Mouse (Mus musculus): ENCODE measurements at regions not wholly inside any gene's neighbourhood (a gene's known extent, or its start where the extent isn't known, plus 50 kb on each side); places are given as distances from the start of the nearest gene placed in this dataset.

- Histone ChIP-seq H3K27ac (peak overlapping the region; percentile 87), H3K27me3 (ENCODE audit: poor library complexity, severe bottlenecking) (peaks cover 11% of the 10 kb centered on the region), H3K4me3 (0 out of 2 replicates have a peak overlapping the region, but pooled peaks have one; percentile 24), H3K4me1 (peaks cover 62% of the 10 kb centered on the region), H3K9me3 (no peaks in the 10 kb centered on the region), H3K36me3 (replicated peaks) (no peaks in the 10 kb centered on the region)
- whole genome bisulfite sequencing = 56% methylated on average over 3 of the region's 3 CpGs
- no peak for DNase-seq (ENCODE audit: extremely low spot score, low spot score)
These were observed 71.7 kb upstream of the Dlg1 start for GRCm38 (mm10) chr16:31591565-31591964.

DNA sequence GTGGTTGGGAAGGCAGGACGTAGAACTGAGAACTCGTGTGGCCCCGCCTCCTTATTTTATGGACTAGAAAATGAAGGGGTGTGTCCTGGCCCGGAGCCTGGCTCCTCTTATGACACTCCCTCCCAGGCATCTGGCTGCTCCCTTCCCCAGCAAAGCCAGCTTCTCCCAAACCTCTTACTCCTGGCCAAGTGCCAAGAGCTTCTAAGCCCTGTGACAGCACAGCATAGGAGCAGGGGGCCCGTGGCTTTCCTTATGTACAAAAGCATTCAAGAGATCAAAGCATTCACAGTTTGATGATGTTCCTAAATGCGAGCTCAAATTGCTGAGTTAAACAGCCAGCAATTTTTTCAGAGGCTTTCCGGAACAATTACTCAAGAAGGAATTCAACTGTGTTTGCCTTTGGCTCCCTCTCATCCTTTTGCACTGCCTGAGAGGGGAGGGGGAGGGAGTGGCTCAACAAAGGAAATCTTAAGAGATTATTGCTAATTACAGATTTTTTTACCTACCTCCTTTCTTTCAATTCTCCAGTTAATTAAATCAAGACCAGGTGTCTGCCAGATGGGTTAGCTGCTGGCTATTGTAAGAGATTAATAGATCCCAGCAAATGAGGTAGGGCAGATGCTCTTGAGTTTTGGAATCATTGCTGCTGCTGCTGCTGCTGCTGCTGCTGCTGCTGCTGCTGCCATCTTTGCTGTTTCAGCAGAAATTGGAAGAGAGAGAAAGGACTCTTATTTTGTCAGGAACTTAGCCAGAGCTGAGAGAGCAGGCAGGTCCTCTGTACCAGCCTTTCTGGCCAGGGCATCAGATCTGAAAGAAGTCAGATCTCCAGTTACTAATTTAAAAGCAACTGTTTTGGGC lies 71.0 kb upstream of the Dlg1 start:
- peak; percentile 79 for DNase-seq (ENCODE audit: extremely low spot score, low spot score)
- Histone ChIP-seq H3K27ac (peak overlapping the region; percentile 87), H3K4me3 (peak overlapping the region; percentile 24), H3K9me3 (no peaks in the 10 kb centered on the region), H3K4me1 (peaks cover 59% of the 10 kb centered on the region), H3K27me3 (ENCODE audit: poor library complexity, severe bottlenecking) (peaks cover 11% of the 10 kb centered on the region), H3K36me3 (replicated peaks) (no peaks in the 10 kb centered on the region)
- 14% methylated on average over 7 of the region's 7 CpGs for WGBS

- 40% methylated on average over 9 of the region's 9 CpGs for WGBS
- peak overlapping the region; percentile 87 for H3K27ac ChIP-seq
- no peaks in the 10 kb centered on the region for H3K36me3 ChIP-seq (replicated peaks)
- peak overlapping the region; percentile 24 for H3K4me3 ChIP-seq
- no peaks in the 10 kb centered on the region for H3K9me3 ChIP-seq
- no peak for DNase-seq (ENCODE audit: extremely low spot score, low spot score)
- H3K27me3 ChIP-seq (ENCODE audit: poor library complexity, severe bottlenecking) = peaks cover 11% of the 10 kb centered on the region
- H3K4me1 ChIP-seq = peaks cover 63% of the 10 kb centered on the region
These were observed 70.1 kb upstream of the Dlg1 start for GRCm38 (mm10) chr16:31592973-31593683.

GRCm38 (mm10) chr16:31597965-31598364 lies 65.3 kb upstream of the Dlg1 start:
- no peak for DNase-seq (ENCODE audit: extremely low spot score, low spot score)
- peak overlapping the region; percentile 67 for H3K27ac ChIP-seq

GRCm38 (mm10) chr16:31598409-31598988 lies 64.7 kb upstream of the Dlg1 start:
- no peaks in the 10 kb centered on the region for H3K9me3 ChIP-seq
- no peaks in the 10 kb centered on the region for H3K27me3 ChIP-seq (ENCODE audit: poor library complexity, severe bottlenecking)
- peak overlapping the region; percentile 67 for H3K27ac ChIP-seq
- no peaks in the 10 kb centered on the region for H3K36me3 ChIP-seq (replicated peaks)
- H3K4me3 ChIP-seq = no peak overlapping the region
- no peak for DNase-seq (ENCODE audit: extremely low spot score, low spot score)
- 87% methylated on average over 9 of the region's 9 CpGs for WGBS
- H3K4me1 ChIP-seq = peaks cover 19% of the 10 kb centered on the region

More at GRCm38 (mm10) chr16:31597965-31598364, 65.3 kb upstream of the Dlg1 start:
- WGBS = 87% methylated on average over 5 of the region's 5 CpGs
- no peaks in the 10 kb centered on the region for H3K27me3 ChIP-seq (ENCODE audit: poor library complexity, severe bottlenecking)
- no peaks in the 10 kb centered on the region for H3K36me3 ChIP-seq (replicated peaks)
- peaks cover 24% of the 10 kb centered on the region for H3K4me1 ChIP-seq
- H3K9me3 ChIP-seq = no peaks in the 10 kb centered on the region
- no peak overlapping the region for H3K4me3 ChIP-seq

GRCm38 (mm10) chr16:31598989-31599421 lies 64.2 kb upstream of the Dlg1 start:
- H3K27ac ChIP-seq = peak overlapping the region; percentile 67
- WGBS = 94% methylated on average over 6 of the region's 6 CpGs
- peaks cover 14% of the 10 kb centered on the region for H3K4me1 ChIP-seq
- H3K9me3 ChIP-seq = no peaks in the 10 kb centered on the region
- H3K36me3 ChIP-seq (replicated peaks) = no peaks in the 10 kb centered on the region
- no peak overlapping the region for H3K4me3 ChIP-seq
- DNase-seq (ENCODE audit: extremely low spot score, low spot score) = no peak
- H3K27me3 ChIP-seq (ENCODE audit: poor library complexity, severe bottlenecking) = no peaks in the 10 kb centered on the region

GRCm38 (mm10) chr16:31601278-31601677 lies 62.0 kb upstream of the Dlg1 start:
- H3K4me3 ChIP-seq = no peak overlapping the region
- H3K4me1 ChIP-seq = peaks cover 12% of the 10 kb centered on the region; the same call in 1 of the 2 replicates
- WGBS = 91% methylated on average over 3 of the region's 3 CpGs
- H3K27ac ChIP-seq = no peak overlapping the region
- no peaks in the 10 kb centered on the region for H3K9me3 ChIP-seq
- DNase-seq (ENCODE audit: extremely low spot score, low spot score) = no peak
- no peaks in the 10 kb centered on the region for H3K27me3 ChIP-seq (ENCODE audit: poor library complexity, severe bottlenecking)
- H3K36me3 ChIP-seq (replicated peaks) = no peaks in the 10 kb centered on the region

DNA sequence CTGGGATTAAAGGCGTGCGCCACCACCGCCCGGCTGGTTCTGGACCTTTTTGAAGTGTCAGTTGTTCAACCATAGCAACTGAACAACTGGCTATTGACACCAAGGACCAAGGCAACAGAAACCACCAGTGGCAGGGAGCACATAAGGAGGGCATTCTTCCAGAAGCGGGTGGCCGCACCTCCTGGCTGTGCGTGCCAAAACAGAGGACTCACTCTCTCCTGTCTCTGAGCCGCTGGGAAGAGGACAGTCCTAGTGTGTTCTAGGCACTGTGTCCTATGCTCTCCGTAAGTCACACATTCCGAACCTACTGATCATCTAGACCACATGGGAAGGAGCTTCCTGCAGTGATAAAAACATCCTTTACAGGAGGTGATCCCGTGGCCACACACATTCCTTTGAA lies 60.1 kb upstream of the Dlg1 start:
- DNase-seq (ENCODE audit: extremely low spot score, low spot score) = no peak
- 79% methylated on average over 11 of the region's 11 CpGs for WGBS

GRCm38 (mm10) chr16:31606389-31607177 lies 56.7 kb upstream of the Dlg1 start:
- DNase-seq (ENCODE audit: extremely low spot score, low spot score) = no peak
- WGBS = 85% methylated on average over 11 of the region's 11 CpGs
- no peaks in the 10 kb centered on the region for H3K27me3 ChIP-seq (ENCODE audit: poor library complexity, severe bottlenecking)

More for the DNA sequence above, 60.1 kb upstream of the Dlg1 start:
- Histone ChIP-seq H3K27me3 (ENCODE audit: poor library complexity, severe bottlenecking) (no peaks in the 10 kb centered on the region), H3K36me3 (replicated peaks) (no peaks in the 10 kb centered on the region), H3K27ac (no peak overlapping the region), H3K4me1 (peaks cover 9% of the 10 kb centered on the region; the same call in 1 of the 2 replicates), H3K9me3 (no peaks in the 10 kb centered on the region), H3K4me3 (no peak overlapping the region)

GRCm38 (mm10) chr16:31608964-31609363 lies 54.3 kb upstream of the Dlg1 start:
- no peak overlapping the region for H3K27ac ChIP-seq
- peaks cover 4% of the 10 kb centered on the region; the same call in 1 of the 2 replicates for H3K4me1 ChIP-seq
- H3K36me3 ChIP-seq (replicated peaks) = no peaks in the 10 kb centered on the region
- 96% methylated on average over 7 of the region's 7 CpGs for WGBS
- DNase-seq (ENCODE audit: extremely low spot score, low spot score) = no peak
- no peaks in the 10 kb centered on the region for H3K9me3 ChIP-seq
- H3K4me3 ChIP-seq = no peak overlapping the region
- H3K27me3 ChIP-seq (ENCODE audit: poor library complexity, severe bottlenecking) = no peaks in the 10 kb centered on the region

More at GRCm38 (mm10) chr16:31606389-31607177, 56.7 kb upstream of the Dlg1 start:
- H3K4me1 ChIP-seq = peaks cover 4% of the 10 kb centered on the region; the same call in 1 of the 2 replicates
- H3K9me3 ChIP-seq = no peaks in the 10 kb centered on the region
- no peaks in the 10 kb centered on the region for H3K36me3 ChIP-seq (replicated peaks)
- H3K4me3 ChIP-seq = no peak overlapping the region
- peak overlapping the region; percentile 51 for H3K27ac ChIP-seq

- H3K36me3 ChIP-seq (replicated peaks) = no peaks in the 10 kb centered on the region
- peaks cover 4% of the 10 kb centered on the region; the same call in 1 of the 2 replicates for H3K4me1 ChIP-seq
- WGBS = 90% methylated on average over 10 of the region's 10 CpGs
- H3K27ac ChIP-seq = peak overlapping the region; percentile 35; the same call in 1 of the 2 replicates
- no peak overlapping the region for H3K4me3 ChIP-seq
- DNase-seq (ENCODE audit: extremely low spot score, low spot score) = no peak
- H3K27me3 ChIP-seq (ENCODE audit: poor library complexity, severe bottlenecking) = no peaks in the 10 kb centered on the region
- H3K9me3 ChIP-seq = no peaks in the 10 kb centered on the region
These were observed 53.7 kb upstream of the Dlg1 start for GRCm38 (mm10) chr16:31609394-31610172.
